Mouse (Mus musculus) heart, embryonic 12.5 days (tissue): ENCODE data around the gene Atp1a3. TPM values are rescaled to one million over a fixed set of nuclear protein-coding genes. Genes with fewer than 3 reads are reported as not detected.
"Not testable (repeated sequence)": the region's sequence is repeated elsewhere in the genome, so short reads cannot be mapped to it uniquely, and the experiment has no call there.

Experiments used
- ATAC-seq: fragments of 200-750 bp; cut with Nextera tagmentation; 2 replicates; pipeline ENCODE4 v1.8.0; 2017; ENCODE audit warnings: moderate TSS enrichment, moderate library complexity; ENCODE audit not compliant: insufficient number of reproducible peaks, low FRiP score
- H3K27ac ChIP-seq: fragments of 300-500 bp; sonication (generic); 2 replicates; pipeline ENCODE4 v1.5.1; 2016; ENCODE audit warnings: mild to moderate bottlenecking, moderate library complexity; ENCODE audit not compliant: poor library complexity, severe bottlenecking
- H3K27me3 ChIP-seq: fragments of 300-500 bp; sonication (generic); replicated peaks from 2 replicates; pipeline ENCODE4 v1.6.1; 2016; ENCODE audit warnings: mild to moderate bottlenecking, moderate library complexity
- H3K36me3 ChIP-seq: fragments of 300-500 bp; sonication (generic); 2 replicates; pipeline ENCODE4 v1.6.1; 2016; ENCODE audit warnings: mild to moderate bottlenecking, moderate library complexity
- H3K4me1 ChIP-seq: fragments of 300-500 bp; sonication (generic); replicated peaks from 2 replicates; pipeline ENCODE4 v1.6.1; 2016; ENCODE audit warnings: mild to moderate bottlenecking
- H3K4me2 ChIP-seq: fragments of 300-500 bp; sonication (generic); 2 replicates; pipeline ENCODE4 v1.6.1; 2016; ENCODE audit warnings: mild to moderate bottlenecking, moderate library complexity
- H3K4me3 ChIP-seq: fragments of 300-500 bp; sonication (generic); 2 replicates; pipeline ENCODE4 v1.5.1; 2016; ENCODE audit warnings: mild to moderate bottlenecking
- H3K9ac ChIP-seq: fragments of 300-500 bp; sonication (generic); 2 replicates; pipeline ENCODE4 v1.6.1; 2016; ENCODE audit warnings: mild to moderate bottlenecking, moderate library complexity
- H3K9me3 ChIP-seq: fragments of 300-500 bp; sonication (generic); replicated peaks from 2 replicates; pipeline ENCODE4 v1.6.1; 2016; ENCODE audit warnings: mild to moderate bottlenecking, moderate library complexity
- WGBS: fragments of 180-500 bp; shearing (Covaris S2); methylation state at CpG from one replicate; pipeline ENCODE4 v1.1.7; 2016; 5-methylcytosine and 5-hydroxymethylcytosine counted together
- polyA plus RNA-seq: library from polyadenylated mRNA; unstranded; fragments of >200 nt; fragmentation: Nextera tagmentation; extraction: Ambion mirVana; gene quantifications from 2 replicates; pipeline ENCODE4 v1.2.1, GENCODE M21; 2016

Atp1a3 gene
- polyA plus RNA-seq = 2.9 and 3.8 TPM in 2 replicates

DNA sequence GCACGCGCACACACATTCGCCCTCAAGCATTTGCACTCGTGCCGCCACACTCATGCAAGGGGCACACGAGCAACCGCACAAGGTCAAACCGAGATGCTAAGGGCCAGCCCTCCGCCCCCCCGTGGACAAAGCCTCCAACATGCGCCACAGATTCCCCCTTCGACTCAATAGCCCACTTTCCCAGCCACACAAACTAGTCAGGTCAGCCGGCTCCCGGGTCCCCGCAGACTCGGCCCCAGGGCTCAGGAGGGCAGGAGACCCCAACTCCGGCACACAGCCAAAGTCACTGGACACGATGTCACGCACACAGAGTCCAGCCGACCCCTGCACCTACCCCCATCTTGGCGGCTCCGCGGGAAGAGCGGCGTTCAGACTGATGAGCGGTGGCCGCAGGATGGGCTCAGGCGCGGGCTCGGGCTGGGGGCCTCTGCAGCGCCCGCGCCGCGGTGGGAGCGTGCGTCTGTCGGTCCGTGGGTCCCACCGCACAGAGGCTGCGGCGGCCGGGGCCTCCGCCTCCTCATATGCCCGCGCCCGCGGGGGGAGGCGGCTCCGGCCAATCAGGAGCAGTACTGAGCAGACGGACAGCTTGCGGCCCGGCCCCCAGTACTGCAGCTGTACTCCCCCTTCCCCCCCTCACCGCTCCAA is at the start of gene Atp1a3:
Atp1a3 (minus strand) TSS at position 538 of the 645 bp plus-strand sequence.
- Histone ChIP-seq H3K4me1 (peaks cover 36% of the 10 kb centered on the region), H3K9ac (no peak within 1 kb of the TSS), H3K27ac (no peak within 1 kb of the TSS), H3K4me2 (peak within 1 kb of the TSS; percentile 64), H3K9me3 (no peaks in the 10 kb centered on the region), H3K36me3 (no peaks in the 10 kb centered on the region), H3K27me3 (peaks cover 79% of the 10 kb centered on the region), H3K4me3 (peak within 1 kb of the TSS; percentile 39)
- ATAC-seq = peak; percentile 20; the same call in 1 of the 2 replicates
- WGBS = 3% methylated on average over 54 of the region's 54 CpGs

DNA sequence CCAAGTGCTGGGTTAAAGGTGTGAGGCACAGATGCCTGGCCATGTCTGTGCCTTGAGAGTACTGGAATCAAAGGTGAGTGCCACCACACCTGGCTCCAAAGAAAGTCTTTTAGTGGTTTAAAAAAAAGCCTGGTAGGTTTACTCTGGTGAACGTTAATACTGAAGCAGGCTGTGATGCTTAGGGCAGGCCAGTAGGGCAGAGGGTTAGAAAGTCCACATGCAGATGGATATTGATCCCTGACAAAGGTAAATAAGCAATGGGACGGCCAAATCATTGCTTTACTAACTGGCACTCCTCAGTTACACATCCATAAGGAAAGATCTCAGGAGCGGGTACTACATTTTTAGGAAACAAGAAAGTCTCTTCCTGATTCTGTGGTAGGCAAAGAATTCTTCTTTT is 46.8 kb upstream of the Atp1a3 start:
- no peak overlapping the region for H3K27ac ChIP-seq
- H3K4me2 ChIP-seq = no peak overlapping the region
- peaks cover 84% of the 10 kb centered on the region for H3K36me3 ChIP-seq
- H3K27me3 ChIP-seq = no peaks in the 10 kb centered on the region
- H3K9ac ChIP-seq = no peak overlapping the region
- WGBS = 82% methylated on average over 3 of the region's 3 CpGs
- H3K9me3 ChIP-seq = no peaks in the 10 kb centered on the region
- H3K4me3 ChIP-seq = no peak overlapping the region
- peaks cover 26% of the 10 kb centered on the region for H3K4me1 ChIP-seq
- no peak for ATAC-seq

DNA sequence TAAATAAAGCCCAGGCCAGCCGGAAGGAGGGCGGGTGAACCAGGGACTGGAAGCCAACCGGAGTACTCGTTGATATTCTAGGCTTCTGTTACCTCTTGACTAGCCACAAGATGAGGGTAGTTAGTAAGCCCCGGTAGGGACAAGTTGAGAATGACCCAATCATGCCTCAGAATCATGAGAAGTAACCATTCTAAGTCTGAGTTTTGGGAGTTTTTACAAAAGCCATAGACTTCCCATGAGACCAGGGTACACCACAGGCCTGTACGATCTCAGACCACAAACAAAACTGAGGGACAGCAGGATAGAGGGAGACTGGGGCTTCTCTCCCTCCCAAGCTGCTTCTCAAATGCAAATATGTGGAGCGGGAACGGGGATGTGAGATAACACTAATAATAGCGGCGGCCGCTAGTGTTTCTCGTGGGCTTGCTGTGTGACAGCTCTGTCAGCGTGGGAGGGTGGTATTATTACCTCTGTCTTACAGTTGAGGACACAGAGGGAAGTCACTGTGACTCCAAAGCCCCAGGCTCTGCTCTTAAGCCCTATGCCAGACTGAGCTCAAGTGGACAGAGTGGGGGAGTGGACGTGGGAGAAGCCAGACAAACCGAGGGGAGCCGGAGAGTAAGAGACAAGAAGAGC is 43.7 kb upstream of the Atp1a3 start:
- Histone ChIP-seq H3K9me3 (no peaks in the 10 kb centered on the region), H3K27ac (no peak overlapping the region), H3K4me1 (peaks cover 11% of the 10 kb centered on the region), H3K36me3 (peaks cover 82% of the 10 kb centered on the region), H3K27me3 (no peaks in the 10 kb centered on the region), H3K9ac (peak overlapping the region; percentile 5; the same call in 1 of the 2 replicates), H3K4me3 (no peak overlapping the region), H3K4me2 (no peak overlapping the region)
- ATAC-seq = no peak
- WGBS = 63% methylated on average over 16 of the region's 16 CpGs

DNA sequence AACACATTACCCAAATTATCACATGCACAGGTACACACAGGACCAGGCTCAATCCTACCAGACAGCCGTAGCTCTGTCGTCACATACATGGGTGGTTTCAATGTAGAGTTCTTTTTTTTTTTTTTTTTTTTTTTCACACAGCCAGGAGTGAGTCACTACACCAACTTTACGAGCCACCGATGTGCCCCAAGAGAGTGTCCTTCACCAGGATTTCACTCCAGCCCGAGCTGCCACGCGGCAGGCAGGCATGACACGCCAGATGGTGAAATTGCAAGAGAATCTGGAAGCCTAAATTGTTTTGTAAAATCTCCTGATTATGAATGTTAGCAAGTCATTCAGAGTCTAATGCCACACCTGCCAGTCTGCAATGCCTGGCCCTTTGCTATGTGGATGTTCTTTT is 41.6 kb upstream of the Atp1a3 start:
- Histone ChIP-seq H3K27me3 (no peaks in the 10 kb centered on the region), H3K36me3 (peaks cover 84% of the 10 kb centered on the region), H3K4me1 (peaks cover 11% of the 10 kb centered on the region), H3K4me3 (no peak overlapping the region), H3K4me2 (no peak overlapping the region), H3K27ac (no peak overlapping the region), H3K9me3 (no peaks in the 10 kb centered on the region), H3K9ac (no peak overlapping the region)
- WGBS = 88% methylated on average over 8 of the region's 8 CpGs
- ATAC-seq = no peak

DNA sequence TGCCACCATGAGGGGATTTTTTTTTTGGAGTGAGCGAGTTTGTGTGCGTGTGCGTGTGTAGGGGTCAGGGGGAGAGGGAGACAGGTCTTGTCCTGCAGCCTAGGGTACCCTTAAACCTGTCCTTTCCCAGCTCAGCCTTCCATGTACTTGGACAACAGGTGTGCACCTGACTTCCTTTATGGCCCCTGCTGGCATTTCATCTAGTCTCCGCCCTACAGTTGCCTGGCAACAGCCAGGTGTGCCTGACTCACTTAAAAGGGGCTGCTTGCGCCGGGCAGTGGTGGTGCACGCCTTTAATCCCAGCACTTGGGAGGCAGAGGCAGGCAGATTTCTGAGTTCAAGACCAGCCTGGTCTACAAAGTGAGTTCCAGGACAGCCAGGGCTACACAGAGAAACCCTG is 38.8 kb upstream of the Atp1a3 start:
- ATAC-seq, H3K4me3 ChIP-seq, H3K9ac ChIP-seq, H3K27ac ChIP-seq, H3K4me2 ChIP-seq, H3K4me1 ChIP-seq, H3K27me3 ChIP-seq, H3K9me3 ChIP-seq: not testable (repeated sequence)
- H3K36me3 ChIP-seq = peaks cover 96% of the 10 kb centered on the region
- 91% methylated on average over 7 of the region's 7 CpGs for WGBS

DNA sequence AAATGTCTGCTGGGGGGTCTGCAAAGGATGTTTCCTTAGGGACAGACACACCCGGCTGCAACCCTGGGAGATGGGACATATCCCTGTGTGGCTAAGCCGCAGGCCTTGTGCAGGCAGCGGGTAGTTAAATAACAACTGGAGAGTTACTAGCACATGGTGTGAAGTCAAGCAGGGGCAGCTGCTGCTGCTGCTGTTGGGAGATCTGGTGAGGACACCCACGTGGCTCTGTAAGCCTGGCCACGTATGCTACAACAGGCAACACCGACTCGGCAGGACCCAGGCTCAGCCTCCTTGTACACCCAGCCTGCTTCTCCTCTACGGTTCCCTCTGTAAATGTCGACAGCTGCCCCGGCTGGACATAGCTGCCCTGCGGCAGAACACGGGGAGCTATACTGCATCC is 36.2 kb upstream of the Atp1a3 start:
- no peak overlapping the region for H3K9ac ChIP-seq
- no peak overlapping the region for H3K4me3 ChIP-seq
- no peaks in the 10 kb centered on the region for H3K27me3 ChIP-seq
- H3K4me1 ChIP-seq = no peaks in the 10 kb centered on the region
- H3K27ac ChIP-seq = no peak overlapping the region
- H3K36me3 ChIP-seq = peaks cover 98% of the 10 kb centered on the region
- H3K9me3 ChIP-seq = no peaks in the 10 kb centered on the region
- H3K4me2 ChIP-seq = no peak overlapping the region
- WGBS = 81% methylated on average over 12 of the region's 12 CpGs
- ATAC-seq = no peak

DNA sequence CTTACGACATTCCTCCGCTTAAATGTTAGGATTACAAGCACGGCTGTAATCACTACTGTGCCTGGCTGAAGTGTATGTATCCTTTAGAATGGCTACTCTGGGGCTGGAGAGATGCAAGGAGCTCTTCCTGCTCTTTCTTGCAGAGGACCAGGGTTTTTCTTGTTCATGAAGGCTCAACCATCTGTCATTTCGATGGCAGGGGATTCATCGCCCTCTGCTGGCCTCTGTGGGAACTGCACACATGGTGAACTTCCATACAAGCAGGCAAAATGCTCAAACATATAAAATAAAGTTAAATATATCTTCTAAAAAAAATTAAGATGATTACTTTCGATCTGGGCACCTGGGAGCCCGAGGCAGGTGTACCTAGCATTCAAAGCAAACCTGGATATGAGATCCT is 30.2 kb upstream of the Atp1a3 start:
- Histone ChIP-seq H3K4me2 (no peak overlapping the region), H3K4me3 (no peak overlapping the region), H3K36me3 (peaks cover 81% of the 10 kb centered on the region), H3K27ac (no peak overlapping the region), H3K9me3 (no peaks in the 10 kb centered on the region), H3K4me1 (no peaks in the 10 kb centered on the region; the same call in 1 of the 2 replicates), H3K27me3 (no peaks in the 10 kb centered on the region), H3K9ac (no peak overlapping the region)
- WGBS = 46% methylated on average over 7 of the region's 7 CpGs
- ATAC-seq = no peak

DNA sequence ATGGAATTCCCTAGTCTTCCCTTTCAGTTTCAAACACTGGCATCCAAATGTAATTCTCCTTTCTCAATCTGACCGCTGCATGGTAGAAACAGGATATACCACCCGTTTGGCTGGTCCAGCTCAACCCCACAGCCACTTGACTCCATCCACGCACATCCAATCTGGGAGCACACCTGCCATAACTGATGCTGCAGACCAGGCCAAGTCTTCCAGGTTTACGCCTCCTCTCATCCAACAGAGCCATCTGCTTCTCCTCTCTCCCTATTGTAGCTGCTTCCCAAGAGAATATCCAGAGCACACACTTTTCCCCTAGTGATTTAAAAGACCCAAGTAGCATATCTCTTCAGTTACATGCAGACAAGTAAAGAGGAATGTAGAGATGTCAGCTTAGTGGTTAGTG is 29.0 kb upstream of the Atp1a3 start:
- Histone ChIP-seq H3K4me2 (no peak overlapping the region), H3K27me3 (no peaks in the 10 kb centered on the region), H3K36me3 (peaks cover 70% of the 10 kb centered on the region), H3K4me3 (no peak overlapping the region), H3K4me1 (no peaks in the 10 kb centered on the region; the same call in 1 of the 2 replicates), H3K27ac (no peak overlapping the region), H3K9ac (no peak overlapping the region), H3K9me3 (no peaks in the 10 kb centered on the region)
- whole genome bisulfite sequencing = 87% methylated on average over 4 of the region's 4 CpGs
- ATAC-seq = no peak

DNA sequence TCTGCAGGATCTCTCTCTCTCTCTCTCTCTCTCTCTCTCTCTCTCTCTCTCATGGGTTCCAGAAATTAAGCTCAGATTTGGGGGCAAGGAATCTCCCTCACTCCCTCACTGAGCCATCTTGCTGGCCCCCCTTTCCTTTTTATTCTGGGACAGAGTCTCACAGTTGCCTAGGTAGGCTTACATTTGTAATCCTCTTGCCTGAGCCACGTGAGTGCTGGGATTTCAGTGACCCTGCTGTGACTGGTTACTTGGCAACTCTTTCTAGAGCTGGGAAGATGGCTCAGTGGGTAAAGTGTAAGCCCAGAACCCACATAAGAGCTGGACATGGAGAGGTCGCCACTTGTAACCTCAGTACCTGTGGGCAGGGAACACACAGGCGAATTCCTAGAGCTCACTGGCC is 25.8 kb upstream of the Atp1a3 start:
- 68% methylated on average over 3 of the region's 3 CpGs for WGBS

DNA sequence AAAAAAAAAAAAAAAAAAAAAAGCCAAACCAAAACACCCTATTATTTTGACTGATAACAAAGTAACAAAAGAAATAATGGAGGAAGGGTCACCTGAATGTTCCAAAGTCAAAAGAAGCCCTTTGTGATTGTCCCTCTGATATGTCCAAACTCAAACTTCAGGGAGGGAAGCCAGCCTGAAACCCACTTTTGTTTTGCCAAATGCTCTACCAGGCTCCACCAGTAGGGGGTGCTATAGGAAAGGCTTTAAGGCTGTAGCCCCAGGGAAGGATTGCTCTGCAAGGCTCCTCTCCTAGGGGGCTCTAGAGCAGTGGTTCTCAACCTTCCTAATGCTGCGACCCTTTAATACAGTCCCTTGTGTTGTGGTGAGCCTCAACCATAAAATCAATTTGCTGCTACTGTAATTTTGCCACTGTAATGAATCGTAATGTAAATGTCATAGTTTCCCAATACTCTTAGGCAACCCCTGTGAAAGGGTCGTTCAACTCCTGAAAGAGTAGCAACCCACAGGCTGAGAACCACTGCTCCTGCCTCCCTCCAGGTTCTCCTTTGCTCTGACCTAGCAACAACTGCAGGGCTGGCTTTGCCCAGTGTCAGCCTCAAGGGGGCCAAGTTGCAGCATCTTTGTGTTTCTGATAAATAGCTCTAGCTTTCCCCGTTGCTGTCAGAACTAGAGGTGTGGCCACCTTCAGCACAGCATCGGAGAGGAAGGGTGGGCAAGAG is 24.4 kb upstream of the Atp1a3 start:
- H3K36me3 ChIP-seq = peaks cover 38% of the 10 kb centered on the region
- 41% methylated on average over 5 of the region's 5 CpGs for WGBS

More for the DNA sequence above, 25.8 kb upstream of the Atp1a3 start:
- H3K36me3 ChIP-seq = peaks cover 51% of the 10 kb centered on the region
- no peaks in the 10 kb centered on the region for H3K27me3 ChIP-seq
- ATAC-seq = no peak
- no peak overlapping the region for H3K27ac ChIP-seq
- H3K4me2 ChIP-seq = no peak overlapping the region
- no peak overlapping the region for H3K9ac ChIP-seq
- H3K9me3 ChIP-seq = no peaks in the 10 kb centered on the region
- H3K4me3 ChIP-seq = no peak overlapping the region
- peaks cover 4% of the 10 kb centered on the region for H3K4me1 ChIP-seq

DNA sequence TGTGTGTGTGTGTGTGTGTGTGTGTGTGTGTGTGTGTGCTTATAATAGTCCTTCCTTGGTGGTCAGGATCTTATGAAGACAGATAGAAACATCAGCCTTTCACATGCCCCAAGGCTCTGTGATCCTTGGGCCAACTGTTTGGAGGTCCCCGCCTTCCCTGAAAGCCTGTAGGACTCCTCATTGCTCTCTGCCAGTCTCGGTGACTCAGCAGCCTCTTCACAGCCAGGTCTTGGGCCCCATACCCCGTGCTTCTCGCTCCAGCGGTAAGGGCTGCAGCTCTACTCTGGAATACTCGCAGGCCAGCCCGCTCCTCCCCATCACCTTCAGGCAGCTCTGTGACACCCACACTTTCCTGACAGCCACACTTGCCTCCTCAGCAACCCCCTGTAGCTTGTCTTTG is 20.7 kb upstream of the Atp1a3 start:
- ATAC-seq = no peak
- H3K9ac ChIP-seq = 0 out of 2 replicates have a peak overlapping the region, but pooled peaks have one; percentile 6
- H3K36me3 ChIP-seq = peaks cover 40% of the 10 kb centered on the region
- H3K4me3 ChIP-seq = no peak overlapping the region
- H3K27ac ChIP-seq = no peak overlapping the region
- 48% methylated on average over 7 of the region's 7 CpGs for WGBS
- H3K4me2 ChIP-seq = no peak overlapping the region
- no peaks in the 10 kb centered on the region for H3K9me3 ChIP-seq
- peaks cover 21% of the 10 kb centered on the region for H3K4me1 ChIP-seq
- H3K27me3 ChIP-seq = no peaks in the 10 kb centered on the region

More for the DNA sequence above, 24.4 kb upstream of the Atp1a3 start:
- Histone ChIP-seq H3K4me3 (no peak overlapping the region), H3K4me1 (peaks cover 16% of the 10 kb centered on the region), H3K4me2 (no peak overlapping the region), H3K9ac (no peak overlapping the region), H3K9me3 (no peaks in the 10 kb centered on the region), H3K27ac (no peak overlapping the region), H3K27me3 (no peaks in the 10 kb centered on the region)
- ATAC-seq = no peak
